Mouse (Mus musculus) embryonic fibroblast, embryonic 13.5 days (primary cell): ENCODE results near the gene Sorcs2.

Experiments
- CTCF ChIP-seq: IDR thresholded peaks from 2 replicates; pipeline ENCODE4 v1.5.1; 2011; ENCODE audit warnings: mild to moderate bottlenecking, control low read depth, low read length, moderate library complexity, borderline replicate concordance; ENCODE audit not compliant: insufficient read depth
- POLR2A ChIP-seq: IDR thresholded peaks from 2 replicates; pipeline ENCODE4 v1.6.1; 2011; ENCODE audit warnings: low read depth, mild to moderate bottlenecking, control low read depth, low read length, moderate library complexity

DNA sequence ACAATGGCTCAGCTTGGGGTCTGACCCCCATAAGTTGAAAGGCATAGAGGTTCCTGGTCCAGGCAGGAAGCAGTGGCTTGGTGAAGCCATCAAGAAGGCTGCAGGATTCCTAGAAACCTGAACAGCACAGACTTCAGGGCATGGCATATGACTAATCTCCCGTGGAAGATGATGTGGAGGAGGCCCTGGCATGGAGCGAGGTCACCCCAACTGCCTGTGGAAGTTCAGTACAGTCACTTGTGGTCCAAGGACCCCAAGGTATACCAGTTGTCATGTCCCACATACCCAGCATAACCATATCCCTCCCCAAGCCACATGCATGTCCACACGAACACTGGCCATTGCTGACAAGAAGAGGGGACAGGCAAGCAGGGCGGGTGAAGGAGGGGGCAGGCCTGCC, 206.7 kb downstream of the Sorcs2 start:
- TF ChIP-seq POLR2A (no peak), CTCF (no peak)
